In genomic region chr2:160066491-160067303, GRCm38 (mm10) we compare ENCODE assay signal across 8 mouse cellular contexts.
DNase-seq lines count a peak whose midpoint lies in the region; ATAC-seq lines count a peak whose summit lies in the region.

No protein-coding gene starts in this region.

- DNase-seq in cerebellum, adult 8-10 months = peak; percentile 0
- peak; percentile 38 for DNase-seq in Muller cell, postnatal 12 days (ENCODE audit: inconsistent ontology term)
- peak; percentile 21 to 58 for DNase-seq in frontal cortex, postnatal 36 days (ENCODE audit: low spot score in 2 of 2)
- DNase-seq in heart, postnatal 36 days = peak; percentile 60 to 67
- peak; percentile 5 to 22 for DNase-seq in left cerebral cortex, adult 18-20 months (ENCODE audit: low spot score in 2 of 2)
- DNase-seq in skeletal muscle tissue, adult 2 months (ENCODE audit: low read depth, low spot score) = peak; percentile 88
- DNase-seq in testis, postnatal 10 days (ENCODE audit: low spot score) = no peak

- intact Hi-C loops in heart, postnatal 36 days (cut with DNase I) = loop anchor here (2.0 to 10.0 kb wide), 2 partner anchors 300 to 508 kb away; partner anchors contain the start of gene Mafb

- ATAC-seq in cerebellum, adult (ENCODE audit: insufficient number of reproducible peaks, low FRiP score, low TSS enrichment) = no peak
